In genomic region chr14:90049806-90050205, GRCm38 (mm10) we compare ENCODE assay signal across 31 mouse cellular contexts.
DNase-seq lines count a peak whose midpoint lies in the region; ATAC-seq lines count a peak whose summit lies in the region.
"Had no signal": no experiment of that assay in that cellular context is flagged by ENCODE, and none has a peak within 500 bp of the region (broad histone marks: within the 10 kb centered on the region; RNA-seq: fewer than 3 reads in every experiment).

No protein-coding gene starts in this region.

- no peaks in the 10 kb centered on the region for H3K9me3 ChIP-seq in heart, embryonic 13.5 days
- H3K9me3 ChIP-seq in kidney, embryonic 14.5 days (ENCODE audit: control insufficient read depth, low read length): no peaks in the 10 kb centered on the region
- H3K9me3 ChIP-seq: embryonic facial prominence, embryonic 10.5 days; embryonic facial prominence, embryonic 15.5 days; forebrain, embryonic 12.5 days; heart, embryonic 15.5 days; hindbrain, embryonic 13.5 days; kidney, embryonic 15.5 days; lung, embryonic 15.5 days; midbrain, embryonic 10.5 days had no signal

- no peak overlapping the region for H3K4me3 ChIP-seq in heart, embryonic 13.5 days
- no peak overlapping the region for H3K4me3 ChIP-seq in kidney, embryonic 14.5 days (ENCODE audit: low read length)
- H3K4me3 ChIP-seq: embryonic facial prominence, embryonic 10.5 days; embryonic facial prominence, embryonic 15.5 days; forebrain, embryonic 12.5 days; heart, embryonic 15.5 days; hindbrain, embryonic 13.5 days; kidney, embryonic 15.5 days; lung, embryonic 15.5 days; midbrain, embryonic 10.5 days had no signal

- 49% methylated on average over 2 of the region's 2 CpGs for WGBS in heart, embryonic 13.5 days
- WGBS in kidney, embryonic 14.5 days: 61% methylated on average over 2 of the region's 2 CpGs

- H3K36me3 ChIP-seq in heart, embryonic 13.5 days: no peaks in the 10 kb centered on the region
- no peaks in the 10 kb centered on the region for H3K36me3 ChIP-seq in kidney, embryonic 14.5 days (ENCODE audit: control insufficient read depth, insufficient read depth, low read length)
- H3K36me3 ChIP-seq: embryonic facial prominence, embryonic 10.5 days; embryonic facial prominence, embryonic 15.5 days; forebrain, embryonic 12.5 days; heart, embryonic 15.5 days; hindbrain, embryonic 13.5 days; kidney, embryonic 15.5 days; lung, embryonic 15.5 days; midbrain, embryonic 10.5 days had no signal

- ATAC-seq in heart, embryonic 13.5 days (ENCODE audit: extremely low read depth, insufficient number of reproducible peaks, low FRiP score, low TSS enrichment): peak; percentile 66; the same call in 1 of the 2 replicates
- ATAC-seq in kidney, embryonic 14.5 days (ENCODE audit: low FRiP score, low TSS enrichment): no peak
- ATAC-seq: forebrain, postnatal 0 days; inflammation-experienced regulatory T-cells, adult 6 months; midbrain, embryonic 16.5 days; Patski had no signal

- H3K9ac ChIP-seq in heart, embryonic 13.5 days: no peak overlapping the region
- no peak overlapping the region for H3K9ac ChIP-seq in kidney, embryonic 14.5 days (ENCODE audit: low read depth, low read length)
- H3K9ac ChIP-seq: embryonic facial prominence, embryonic 15.5 days; forebrain, embryonic 12.5 days; forebrain, postnatal 0 days; heart, embryonic 15.5 days; hindbrain, embryonic 13.5 days; kidney, embryonic 15.5 days; liver, embryonic 14.5 days; lung, embryonic 15.5 days had no signal

- DNase-seq in heart, adult 11 months: peak; percentile 92
- DNase-seq in heart, postnatal 25 days (ENCODE audit: low spot score): no peak
- DNase-seq in heart, adult 8-10 months (ENCODE audit: low spot score): peak; percentile 36
- DNase-seq in heart, postnatal 36 days: peak; percentile 15 to 23
- DNase-seq in frontal cortex, postnatal 36 days (ENCODE audit: low spot score in 2 of 2): no peak
- DNase-seq: adrenal gland, postnatal 14 days; cerebellum, adult 11 months; cerebellum, postnatal 25 days; forebrain, postnatal 0 days; gastrocnemius, postnatal 36 days; kidney, adult 11 months; liver; right cerebral cortex, postnatal 25 days; spleen, adult 18-20 months; thymus, adult 18-20 months; thymus, postnatal 36 days had no signal

- intact Hi-C loops in heart, postnatal 25 days (cut with DNase I): no loop called here
- intact Hi-C loops in heart, postnatal 36 days (cut with DNase I): no loop called here

- H3K27ac ChIP-seq in heart, embryonic 13.5 days (replicated peaks): no peak overlapping the region
- no peak overlapping the region for H3K27ac ChIP-seq in kidney, embryonic 14.5 days (ENCODE audit: low read depth, low read length)
- H3K27ac ChIP-seq: embryonic facial prominence, embryonic 10.5 days; embryonic facial prominence, embryonic 15.5 days; forebrain, embryonic 12.5 days; heart, embryonic 15.5 days; hindbrain, embryonic 13.5 days; kidney, embryonic 15.5 days; liver, embryonic 14.5 days; lung, embryonic 15.5 days; midbrain, embryonic 10.5 days; stomach, postnatal 0 days had no signal

- no peaks in the 10 kb centered on the region for H3K27me3 ChIP-seq in heart, embryonic 13.5 days (replicated peaks)
- no peaks in the 10 kb centered on the region for H3K27me3 ChIP-seq in kidney, embryonic 14.5 days (ENCODE audit: control insufficient read depth, insufficient read depth, low read length)
- H3K27me3 ChIP-seq: embryonic facial prominence, embryonic 15.5 days; forebrain, embryonic 12.5 days; heart, embryonic 15.5 days; hindbrain, embryonic 13.5 days; kidney, embryonic 15.5 days; lung, embryonic 15.5 days; Patski had no signal

- H3K4me2 ChIP-seq in heart, embryonic 13.5 days: no peak overlapping the region
- H3K4me2 ChIP-seq in kidney, embryonic 14.5 days (replicated peaks; ENCODE audit: low read depth, low read length): no peak overlapping the region
- H3K4me2 ChIP-seq: embryonic facial prominence, embryonic 15.5 days; forebrain, embryonic 12.5 days; heart, embryonic 15.5 days; hindbrain, embryonic 13.5 days; kidney, embryonic 15.5 days; lung, embryonic 15.5 days had no signal

- H3K4me1 ChIP-seq in heart, embryonic 13.5 days: no peaks in the 10 kb centered on the region
- H3K4me1 ChIP-seq in kidney, embryonic 14.5 days (ENCODE audit: control insufficient read depth, insufficient read depth, low read length): no peaks in the 10 kb centered on the region
- H3K4me1 ChIP-seq: embryonic facial prominence, embryonic 10.5 days; embryonic facial prominence, embryonic 15.5 days; forebrain, embryonic 12.5 days; hindbrain, embryonic 13.5 days; kidney, embryonic 15.5 days; lung, embryonic 15.5 days; midbrain, embryonic 10.5 days had no signal

Comparison
In these comparisons a context has a peak if more than half of its experiments do, and no peak if none do; other contexts are left out.
1. DNase-seq: peak in heart, adult 11 months (single experiment), heart, adult 8-10 months (single experiment) and heart, postnatal 36 days (2 of 2); none in heart, postnatal 25 days (single experiment) and frontal cortex, postnatal 36 days (0 of 2).